Mouse (Mus musculus) testis, adult 10 weeks (tissue): ENCODE results near the gene N4bp1. TPM values are rescaled to one million over a fixed set of nuclear protein-coding genes. Genes with fewer than 3 reads are reported as not detected.

Source experiments
- polyA plus RNA-seq: library from polyadenylated mRNA; stranded (reverse); fragments of 350-450 nt; fragmentation: Illumina TruSeq; extraction: RNeasy Lipid Tissue Mini Kit (QIAGEN cat#74804); gene quantifications from one replicate; pipeline ENCODE4 v1.2.3, GENCODE M21; 2014; ENCODE audit warnings: low read depth, low replicate concordance

Gene N4bp1
- polyA plus RNA-seq = 9.6 TPM

GRCm38 (mm10) chr8:86884489-86885463 is at the start of gene N4bp1:
TSS of gene N4bp1 (minus strand) at chr8:86885258.

Other genes starting within 250 kb of the N4bp1 start
- gene Gm10638, start 139.6 kb downstream of the N4bp1 start, polyA plus RNA-seq = 13.3 TPM
- gene Siah1a, start 139.3 kb downstream of the N4bp1 start, polyA plus RNA-seq = 43.9 TPM